Mouse (Mus musculus) forebrain, embryonic 12.5 days (tissue): ENCODE results near the gene Il2rg. TPM values are rescaled to one million over a fixed set of nuclear protein-coding genes. Genes with fewer than 3 reads are reported as not detected.
A peak's percentile ranks its signal among the peaks of the same experiment; 100 is the strongest.

Experiments used
- ATAC-seq: fragments of 200-750 bp; cut with Nextera tagmentation; 2 replicates; pipeline ENCODE4 v1.8.0; 2017; ENCODE audit warnings: moderate TSS enrichment; ENCODE audit not compliant: low FRiP score
- H3K27ac ChIP-seq: fragments of 300-500 bp; sonication (generic); 2 replicates; pipeline ENCODE4 v1.5.1; 2016; ENCODE audit warnings: mild to moderate bottlenecking
- H3K27me3 ChIP-seq: fragments of 300-500 bp; sonication (generic); 2 replicates; pipeline ENCODE4 v1.6.1; 2016; ENCODE audit warnings: mild to moderate bottlenecking
- H3K36me3 ChIP-seq: fragments of 300-500 bp; sonication (generic); replicated peaks from 2 replicates; pipeline ENCODE4 v1.6.1; 2016; ENCODE audit warnings: mild to moderate bottlenecking
- H3K4me1 ChIP-seq: fragments of 300-500 bp; sonication (generic); 2 replicates; pipeline ENCODE4 v1.6.1; 2016
- H3K4me2 ChIP-seq: fragments of 300-500 bp; sonication (generic); 2 replicates; pipeline ENCODE4 v1.6.1; 2016; ENCODE audit warnings: mild to moderate bottlenecking, moderate library complexity
- H3K4me3 ChIP-seq: fragments of 300-500 bp; sonication (generic); replicated peaks from 2 replicates; pipeline ENCODE4 v1.5.1; 2016; ENCODE audit warnings: mild to moderate bottlenecking
- H3K9ac ChIP-seq: fragments of 300-500 bp; sonication (generic); 2 replicates; pipeline ENCODE4 v1.6.1; 2016; ENCODE audit warnings: mild to moderate bottlenecking
- H3K9me3 ChIP-seq: fragments of 300-500 bp; sonication (generic); 2 replicates; pipeline ENCODE4 v1.6.1; 2016
- whole genome bisulfite sequencing: fragments of 180-500 bp; shearing (Covaris S2); methylation state at CpG from one replicate; pipeline ENCODE4 v1.1.7; 2016; 5-methylcytosine and 5-hydroxymethylcytosine counted together
- polyA plus RNA-seq: library from polyadenylated mRNA; unstranded; fragments of >200 nt; fragmentation: Nextera tagmentation; extraction: Ambion mirVana; gene quantifications from 2 replicates; pipeline ENCODE4 v1.2.1, GENCODE M21; 2016

Il2rg gene
- polyA plus RNA-seq, 1 experiment from 2014 or later, result 2.0 TPM

DNA sequence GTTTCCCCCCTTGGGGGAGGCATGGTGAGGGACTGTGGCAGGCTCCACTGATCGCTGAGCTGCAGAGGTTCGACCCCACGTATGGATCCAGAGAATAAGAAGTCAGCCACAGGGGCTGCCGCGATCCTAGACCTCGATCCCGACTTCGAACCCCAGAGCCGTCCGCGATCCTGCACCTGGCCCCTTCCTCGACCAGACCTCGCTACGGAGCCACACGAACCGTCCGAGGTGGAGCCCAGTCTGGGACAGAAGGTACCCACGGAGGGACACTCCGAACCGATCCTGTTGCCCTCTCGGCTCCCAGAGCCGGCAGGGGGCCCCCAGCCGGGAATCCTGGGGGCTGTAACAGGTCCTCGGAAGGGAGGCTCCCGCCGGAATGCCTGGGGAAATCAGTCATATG, 13.3 kb downstream of the Il2rg start:
- 20% methylated on average over 26 of the region's 26 CpGs for WGBS
- H3K4me3 ChIP-seq, result peak overlapping the region; percentile 51
- 0 out of 2 replicates have a peak, but pooled peaks cover 5% of the 10 kb centered on the region for H3K36me3 ChIP-seq
- H3K27ac ChIP-seq, result no peak overlapping the region
- H3K27me3 ChIP-seq, result peaks cover 8% of the 10 kb centered on the region; the same call in 1 of the 2 replicates
- H3K9me3 ChIP-seq, result no peaks in the 10 kb centered on the region
- ATAC-seq, result peak; percentile 33; the same call in 1 of the 2 replicates
- H3K4me2 ChIP-seq, result peak overlapping the region; percentile 69
- H3K9ac ChIP-seq, result peak overlapping the region; percentile 61
- peaks cover 9% of the 10 kb centered on the region for H3K4me1 ChIP-seq

GRCm38 (mm10) chrX:101253952-101254729, 13.9 kb downstream of the Il2rg start, which contains the start of gene Foxo4:
TSS of gene Foxo4 (plus strand) at chrX:101254528.
- H3K27me3 ChIP-seq, result peaks cover 8% of the 10 kb centered on the region; the same call in 1 of the 2 replicates
- 18% methylated on average over 47 of the region's 47 CpGs for WGBS
- H3K4me3 ChIP-seq, result peak within 1 kb of the TSS; percentile 51
- 0 out of 2 replicates have a peak, but pooled peaks cover 5% of the 10 kb centered on the region for H3K36me3 ChIP-seq
- no peaks in the 10 kb centered on the region for H3K9me3 ChIP-seq
- no peak within 1 kb of the TSS for H3K27ac ChIP-seq
- H3K4me1 ChIP-seq, result peaks cover 9% of the 10 kb centered on the region
- H3K4me2 ChIP-seq, result peak within 1 kb of the TSS; percentile 69
- peak within 1 kb of the TSS; percentile 61 for H3K9ac ChIP-seq
- ATAC-seq, result peak; percentile 94

DNA sequence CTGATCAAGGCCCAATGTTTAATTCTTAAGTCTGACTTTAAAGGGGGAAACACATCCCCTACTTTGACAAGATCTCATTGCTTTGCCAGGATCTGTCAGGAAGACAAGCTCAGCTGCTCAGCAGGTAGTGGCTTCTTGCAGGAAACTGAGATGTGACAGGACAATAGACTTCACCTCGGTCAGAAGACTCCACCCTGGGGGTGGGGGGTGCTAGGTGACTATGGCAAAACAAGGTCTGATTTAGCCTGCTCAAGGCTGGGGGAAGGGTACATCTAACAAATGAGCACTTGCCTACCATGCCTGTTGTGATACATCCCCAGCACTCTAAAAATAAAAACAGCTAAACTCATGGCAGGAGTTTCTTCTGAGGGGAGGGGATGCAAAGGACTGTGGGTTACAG, 23.0 kb downstream of the Il2rg start:
- Histone ChIP-seq H3K9ac (no peak overlapping the region), H3K9me3 (no peaks in the 10 kb centered on the region), H3K27ac (no peak overlapping the region), H3K4me3 (no peak overlapping the region), H3K27me3 (peaks cover 6% of the 10 kb centered on the region; the same call in 1 of the 2 replicates), H3K36me3 (no peaks in the 10 kb centered on the region), H3K4me1 (no peaks in the 10 kb centered on the region), H3K4me2 (no peak overlapping the region)
- WGBS, result 54% methylated on average over 1 of the region's 1 CpGs
- no peak for ATAC-seq

DNA sequence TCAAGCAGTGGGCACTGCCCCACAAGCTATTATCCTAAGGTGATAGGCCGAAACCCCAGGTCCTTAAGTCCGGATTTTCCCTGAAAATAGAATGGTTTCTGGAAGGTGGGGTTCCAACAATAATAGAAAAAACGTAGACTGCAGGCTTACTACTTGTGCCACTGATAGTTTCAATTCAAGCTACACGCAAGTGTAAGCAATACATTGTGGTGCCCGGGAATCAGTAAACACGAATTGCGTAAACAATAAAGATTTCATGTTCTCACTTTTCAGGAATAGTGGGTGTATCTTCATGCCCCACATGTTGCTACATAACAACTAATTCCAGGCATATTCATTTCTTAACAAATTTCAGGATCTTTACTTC, 45.3 kb downstream of the Il2rg start:
- Histone ChIP-seq H3K4me3 (peak overlapping the region; percentile 59), H3K27ac (peak overlapping the region; percentile 69; the same call in 1 of the 2 replicates), H3K9ac (no peak overlapping the region), H3K36me3 (no peaks in the 10 kb centered on the region), H3K27me3 (peaks cover 22% of the 10 kb centered on the region; the same call in 1 of the 2 replicates), H3K9me3 (no peaks in the 10 kb centered on the region), H3K4me1 (peaks cover 7% of the 10 kb centered on the region; the same call in 1 of the 2 replicates), H3K4me2 (peak overlapping the region; percentile 50)
- ATAC-seq, result no peak
- 35% methylated on average over 7 of the region's 7 CpGs for WGBS

DNA sequence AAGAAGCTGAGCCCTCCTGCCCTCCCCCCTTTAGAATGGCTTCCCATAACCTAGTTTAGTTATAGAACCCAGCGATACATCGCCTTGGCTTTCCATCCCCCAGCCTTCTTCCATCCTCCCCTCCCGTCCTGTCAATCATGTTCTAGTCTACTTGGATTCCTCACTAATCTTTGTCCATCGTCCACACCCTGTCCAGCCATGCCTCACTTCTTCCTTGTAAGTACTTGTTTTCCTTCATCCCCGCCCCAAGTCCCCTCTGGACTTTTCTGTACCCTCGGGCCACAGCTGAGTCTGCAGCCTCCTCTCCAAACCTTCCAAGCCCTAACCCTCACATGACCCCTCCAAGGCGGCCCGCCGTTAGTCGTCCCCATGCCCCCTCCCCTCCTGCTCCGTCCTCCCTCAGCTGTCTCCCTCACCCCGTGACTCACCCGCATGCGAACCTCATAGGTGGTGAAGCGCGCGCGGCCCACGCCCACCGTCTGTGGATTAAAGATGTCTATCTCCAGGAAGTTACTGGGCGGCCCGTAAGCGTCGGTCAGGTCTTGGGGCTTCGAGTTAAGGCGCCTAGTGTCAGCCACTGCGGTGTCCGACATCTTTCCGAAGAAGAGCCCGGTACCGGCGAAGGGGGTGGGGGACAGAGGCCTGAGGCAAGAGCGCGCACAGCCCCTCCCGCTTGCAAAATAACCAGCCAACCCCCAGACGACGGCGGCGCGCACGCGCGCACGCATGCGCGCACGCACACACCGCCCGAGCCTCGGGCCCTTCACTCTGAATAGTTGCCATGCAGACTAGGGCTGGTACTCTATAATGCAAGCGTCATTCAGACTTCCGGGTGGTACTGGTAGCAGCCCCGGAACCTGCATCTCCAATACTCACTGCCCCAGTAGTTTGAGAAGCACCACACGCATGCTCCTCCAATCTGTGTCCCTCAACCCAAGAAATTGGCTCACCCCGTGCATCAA, 45.9 kb downstream of the Il2rg start, which contains the start of gene Snx12:
Snx12 (minus strand) TSS at position 730 of the 962 bp plus-strand sequence.
- H3K27ac ChIP-seq, result peak within 1 kb of the TSS; percentile 70

More for the DNA sequence above, 45.9 kb downstream of the Il2rg start, which contains the start of gene Snx12:
- Histone ChIP-seq H3K4me1 (peaks cover 7% of the 10 kb centered on the region; the same call in 1 of the 2 replicates), H3K4me2 (peak within 1 kb of the TSS; percentile 61), H3K9ac (peak within 1 kb of the TSS; percentile 63), H3K4me3 (peak within 1 kb of the TSS; percentile 59), H3K36me3 (no peaks in the 10 kb centered on the region), H3K9me3 (no peaks in the 10 kb centered on the region), H3K27me3 (peaks cover 22% of the 10 kb centered on the region; the same call in 1 of the 2 replicates)
- ATAC-seq, result peak; percentile 98
- WGBS, result 26% methylated on average over 55 of the region's 55 CpGs

Other genes starting within 250 kb of the Il2rg start
- not detected in 2 replicates for gene Tex11, start 208.6 kb downstream of the Il2rg start, polyA plus RNA-seq
- 1.3 and 1.8 TPM in 2 replicates for gene Slc7a3, start 182.2 kb downstream of the Il2rg start, polyA plus RNA-seq
- 57.3 and 64.6 TPM in 2 replicates for gene Snx12, start 45.7 kb downstream of the Il2rg start, polyA plus RNA-seq
- 1.3 and 1.9 TPM in 2 replicates for gene Foxo4, start 13.7 kb downstream of the Il2rg start, polyA plus RNA-seq
- gene Gm614, start 4.3 kb downstream of the Il2rg start, polyA plus RNA-seq, result not detected in 2 replicates
- not detected in 2 replicates for gene Gm20489, start 768 bp upstream of the Il2rg start, polyA plus RNA-seq
- gene Med12, start 5.8 kb upstream of the Il2rg start, polyA plus RNA-seq, result 42.0 and 43.1 TPM in 2 replicates
- 32.2 and 36.3 TPM in 2 replicates for gene Nlgn3, start 30.9 kb upstream of the Il2rg start, polyA plus RNA-seq
- gene Gjb1, start 108.1 kb upstream of the Il2rg start, polyA plus RNA-seq, result not detected in 2 replicates
- gene Zmym3, start 152.6 kb upstream of the Il2rg start, polyA plus RNA-seq, result 37.5 and 37.8 TPM in 2 replicates
- gene Nono, start 161.1 kb upstream of the Il2rg start, polyA plus RNA-seq, result 636 and 666 TPM in 2 replicates
- gene Itgb1bp2, start 180.8 kb upstream of the Il2rg start, polyA plus RNA-seq, result 3.3 and 3.9 TPM in 2 replicates